Mouse (Mus musculus) kidney, adult 2 months (tissue): ENCODE results near the gene Otud1. TPM values are rescaled to one million over a fixed set of nuclear protein-coding genes. Genes with fewer than 3 reads are reported as not detected.

Experiments
- DNase-seq: peaks from one replicate; pipeline ENCODE4 v3.0.0; 2021
- H3K27ac ChIP-seq: fragments of 200-500 bp; 2 replicates; pipeline ENCODE4 v1.5.1; 2012; ENCODE audit warnings: low read depth, low read length, control low read depth, inconsistent platforms; ENCODE audit not compliant: insufficient read depth
- H3K27me3 ChIP-seq: fragments of 200-500 bp; replicated peaks from 2 replicates; pipeline ENCODE4 v1.6.1; 2012; ENCODE audit warnings: mild to moderate bottlenecking, moderate library complexity, low read length, inconsistent platforms; ENCODE audit not compliant: control insufficient read depth, insufficient read depth
- H3K36me3 ChIP-seq: fragments of 200-500 bp; 2 replicates; pipeline ENCODE4 v1.6.1; 2012; ENCODE audit warnings: mild to moderate bottlenecking, moderate library complexity, low read length, inconsistent platforms; ENCODE audit not compliant: control insufficient read depth, insufficient read depth
- H3K4me1 ChIP-seq: fragments of 200-500 bp; 2 replicates; pipeline ENCODE4 v1.6.1; 2011; ENCODE audit warnings: low read length; ENCODE audit not compliant: control insufficient read depth, insufficient read depth
- H3K4me3 ChIP-seq: fragments of 200-500 bp; 2 replicates; pipeline ENCODE4 v1.5.1; 2011; ENCODE audit warnings: mild to moderate bottlenecking, low read depth, low read length, control low read depth; ENCODE audit not compliant: insufficient read depth
- CTCF ChIP-seq: fragments of 200-500 bp; conservative IDR thresholded peaks from 2 replicates; pipeline ENCODE4 v1.5.1; 2011; ENCODE audit warnings: low read depth, mild to moderate bottlenecking, control low read depth, low read length, moderate library complexity, mixed read lengths; ENCODE audit not compliant: insufficient read depth, insufficient read length
- POLR2A ChIP-seq: fragments of 200-500 bp; IDR thresholded peaks from one replicate; pipeline ENCODE4 v1.6.1; 2011; ENCODE audit warnings: low read depth, low read length, control low read depth
- WGBS: fragments of 180-500 bp; shearing (Covaris S2); methylation state at CpG from one replicate; pipeline ENCODE4 v1.1.7; 2018; 5-methylcytosine and 5-hydroxymethylcytosine counted together
- polyA plus RNA-seq: library from polyadenylated mRNA; depleted of rRNA; stranded (reverse); fragments of >200 nt; gene quantifications from 2 replicates; pipeline ENCODE4 v1.2.3, GENCODE M21; 2012

The Otud1 gene
- polyA plus RNA-seq, 1 experiment: 5.2 TPM

- no peak overlapping the region for H3K27ac ChIP-seq
- TF ChIP-seq CTCF: no peak
- TF ChIP-seq POLR2A: no peak
- H3K4me1 ChIP-seq: no peaks in the 10 kb centered on the region
- H3K27me3 ChIP-seq: no peaks in the 10 kb centered on the region; the same call in 1 of the 2 replicates
- no peaks in the 10 kb centered on the region for H3K36me3 ChIP-seq
- no peak overlapping the region for H3K4me3 ChIP-seq
- DNase-seq: no peak
- WGBS: 83% methylated on average over 13 of the region's 13 CpGs
These were observed 13.5 kb downstream of the Otud1 start for GRCm38 (mm10) chr2:19670851-19671688.

- H3K4me3 ChIP-seq: no peak overlapping the region
- no peaks in the 10 kb centered on the region for H3K4me1 ChIP-seq
- 48% methylated on average over 3 of the region's 3 CpGs for WGBS
- no peaks in the 10 kb centered on the region for H3K36me3 ChIP-seq
- H3K27ac ChIP-seq: no peak overlapping the region
- TF ChIP-seq POLR2A (no peak), CTCF (peak; percentile 62)
- peak; percentile 23 for DNase-seq
- H3K27me3 ChIP-seq: no peaks in the 10 kb centered on the region
These were observed 25.4 kb downstream of the Otud1 start for GRCm38 (mm10) chr2:19682997-19683396.

GRCm38 (mm10) chr2:19685489-19686147 lies 28.1 kb downstream of the Otud1 start:
- TF ChIP-seq CTCF (no peak), POLR2A (no peak)
- Histone ChIP-seq H3K27me3 (no peaks in the 10 kb centered on the region), H3K27ac (no peak overlapping the region), H3K4me3 (no peak overlapping the region), H3K36me3 (no peaks in the 10 kb centered on the region), H3K4me1 (no peaks in the 10 kb centered on the region)
- 50% methylated on average over 14 of the region's 14 CpGs for WGBS
- no peak for DNase-seq

GRCm38 (mm10) chr2:19690094-19690493 lies 32.5 kb downstream of the Otud1 start:
- 81% methylated on average over 14 of the region's 14 CpGs for WGBS
- H3K27ac ChIP-seq: no peak overlapping the region
- H3K4me1 ChIP-seq: no peaks in the 10 kb centered on the region
- DNase-seq: no peak
- TF ChIP-seq CTCF (no peak), POLR2A (no peak)
- H3K4me3 ChIP-seq: no peak overlapping the region
- H3K27me3 ChIP-seq: no peaks in the 10 kb centered on the region
- H3K36me3 ChIP-seq: no peaks in the 10 kb centered on the region

GRCm38 (mm10) chr2:19699573-19700295 lies 42.2 kb downstream of the Otud1 start:
- Histone ChIP-seq H3K27ac (no peak overlapping the region), H3K36me3 (no peaks in the 10 kb centered on the region), H3K4me3 (no peak overlapping the region), H3K27me3 (no peaks in the 10 kb centered on the region), H3K4me1 (no peaks in the 10 kb centered on the region)
- no peak for DNase-seq
- TF ChIP-seq POLR2A (no peak), CTCF (no peak)
- 87% methylated on average over 4 of the region's 4 CpGs for WGBS

- Histone ChIP-seq H3K27me3 (no peaks in the 10 kb centered on the region), H3K4me3 (no peak overlapping the region), H3K4me1 (no peaks in the 10 kb centered on the region), H3K27ac (no peak overlapping the region), H3K36me3 (no peaks in the 10 kb centered on the region)
- 80% methylated on average over 3 of the region's 3 CpGs for WGBS
- DNase-seq: peak; percentile 10
- no peak for TF ChIP-seq CTCF
- no peak for TF ChIP-seq POLR2A
These were observed 43.8 kb downstream of the Otud1 start for GRCm38 (mm10) chr2:19701386-19701785.

- H3K4me1 ChIP-seq: no peaks in the 10 kb centered on the region
- no peak overlapping the region for H3K4me3 ChIP-seq
- H3K27ac ChIP-seq: no peak overlapping the region
- H3K36me3 ChIP-seq: no peaks in the 10 kb centered on the region
- DNase-seq: no peak
- H3K27me3 ChIP-seq: no peaks in the 10 kb centered on the region
- TF ChIP-seq POLR2A (no peak), CTCF (no peak)
These were observed 45.6 kb downstream of the Otud1 start for GRCm38 (mm10) chr2:19703020-19703613.
